15 mouse cellular contexts compared by ENCODE assay signal in the genomic region with DNA sequence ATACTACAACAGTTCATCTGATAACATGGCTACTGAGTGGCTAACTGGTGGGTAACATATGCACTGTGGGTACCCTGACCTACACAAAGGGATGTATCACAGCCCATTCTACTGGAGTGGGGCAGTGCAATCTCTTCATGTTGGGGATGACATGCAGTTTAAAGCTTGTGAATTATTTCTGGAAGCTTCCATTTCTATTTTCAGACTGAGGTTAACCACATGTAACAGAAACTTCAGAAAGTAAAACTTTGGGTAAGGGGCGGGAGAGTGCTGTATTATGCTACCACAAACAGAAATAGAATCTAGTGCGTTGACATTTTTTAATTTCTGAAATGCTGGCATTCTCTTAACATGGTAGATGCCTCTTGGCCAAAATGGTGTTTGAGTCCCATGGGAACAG.
"Had no signal": no experiment of that assay in that cellular context is flagged by ENCODE, and none has a peak within 500 bp of the region (broad histone marks: within the 10 kb centered on the region; RNA-seq: fewer than 3 reads in every experiment).

No protein-coding gene starts in this region.

- ATAC-seq: intestine, postnatal 0 days; liver, embryonic 12.5 days; midbrain, embryonic 15.5 days had no signal

- DNase-seq: kidney, adult 9 months; kidney, postnatal 14 days; layer of hippocampus, adult 9-11 months; liver; lung, adult 18-20 months; lung, postnatal 10 days; lung, postnatal 36 days; retina, postnatal 1 day; right cerebral cortex, postnatal 25 days; spleen, adult 18-20 months; thymus, postnatal 14 days; thymus, postnatal 4 days had no signal
